Mouse (Mus musculus): ENCODE results near the gene Xndc1. TPM values are rescaled to one million over a fixed set of nuclear protein-coding genes. Genes with fewer than 3 reads are reported as not detected.

Gene Xndc1
- 2.4 and 3.1 TPM in 2 replicates for polyA plus RNA-seq (2021; fragmentation: Nextera tagmentation)
- long read RNA-seq, experiment 1, partial matches to known transcripts, result 1 of 3 reads
- long read RNA-seq, experiment 1, other reads (novel, unspliced or antisense), result 2 of 3 reads
- long read RNA-seq, experiment 2, transcript Xndc1-201 (11 exons, 2,298 nt), result major isoform, 6 of 30 reads
- long read RNA-seq, experiment 2, partial matches to known transcripts, result 5 of 30 reads
- long read RNA-seq, experiment 2, other reads (novel, unspliced or antisense), result 18 of 30 reads

DNA sequence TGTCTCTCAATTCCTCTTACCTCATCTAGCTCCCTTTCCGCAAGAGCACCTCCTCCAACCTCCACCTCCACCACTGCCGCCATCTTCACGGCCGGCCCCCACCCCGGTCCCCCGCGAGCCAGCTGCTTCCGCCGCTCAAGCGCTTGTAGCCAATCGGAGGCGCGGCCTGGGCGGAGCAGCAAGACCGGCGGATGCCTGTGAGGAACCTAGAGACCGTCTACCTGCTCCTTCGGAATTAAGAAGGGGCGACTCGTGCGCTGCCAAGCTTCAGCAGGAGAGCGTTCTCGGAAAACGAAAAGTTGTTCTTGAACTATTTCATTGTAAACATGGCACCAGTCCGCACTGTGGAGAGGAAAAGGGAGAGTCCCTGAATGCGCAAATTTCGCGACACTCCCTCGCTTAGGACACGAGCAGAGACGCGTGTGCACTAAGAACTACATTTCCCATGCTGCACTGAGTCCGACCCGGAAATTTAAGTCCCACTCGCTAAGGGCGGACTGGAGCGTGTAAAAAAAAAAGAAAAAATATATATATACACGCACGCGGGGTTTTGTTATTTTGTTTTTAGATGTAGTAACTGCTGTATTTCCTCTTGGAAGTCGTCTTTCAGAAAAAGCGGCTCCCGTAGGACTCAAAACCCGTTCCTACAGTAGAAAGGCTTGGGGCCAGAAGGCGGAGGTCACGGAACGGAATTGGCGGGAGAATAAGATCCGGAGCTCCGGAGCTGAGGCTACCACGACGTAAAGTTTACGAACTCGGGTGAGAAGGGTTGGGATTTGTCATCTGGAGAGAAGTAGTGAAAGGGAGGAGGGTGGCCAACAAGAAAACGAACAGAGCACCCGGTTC, at the start of gene Xndc1, which contains the start of the genes Rnf121 and Xntrpc:
TSS of gene Xndc1 (plus strand) at position 466 of the 846 bp plus-strand sequence.
TSS of gene Rnf121 (minus strand) at position 424 of the 846 bp plus-strand sequence.
TSS of gene Xntrpc (plus strand) at position 668 of the 846 bp plus-strand sequence.

DNA sequence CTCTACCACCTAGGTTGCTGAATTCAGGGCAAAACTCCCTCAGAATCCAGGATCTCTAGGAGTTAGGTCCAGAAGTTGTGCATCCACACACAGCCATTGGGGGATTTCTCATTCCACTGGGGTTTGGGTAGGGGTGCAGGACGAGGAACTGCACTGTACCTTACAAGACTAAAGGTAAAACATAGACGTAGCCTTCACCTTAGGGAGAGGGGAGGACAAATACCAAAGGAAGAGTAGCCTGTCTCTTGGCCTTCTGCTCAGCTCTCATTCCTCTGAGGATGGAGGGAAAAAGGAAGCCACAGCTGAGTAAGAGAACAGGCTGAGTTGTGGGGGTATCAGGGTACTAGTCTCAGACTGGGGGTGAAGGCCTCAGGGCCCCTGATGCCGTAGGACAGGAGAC, 46.7 kb upstream of the Xndc1 start, which contains the start of gene Il18bp:
TSS of gene Il18bp (minus strand) at position 101 of the 400 bp plus-strand sequence.

DNA sequence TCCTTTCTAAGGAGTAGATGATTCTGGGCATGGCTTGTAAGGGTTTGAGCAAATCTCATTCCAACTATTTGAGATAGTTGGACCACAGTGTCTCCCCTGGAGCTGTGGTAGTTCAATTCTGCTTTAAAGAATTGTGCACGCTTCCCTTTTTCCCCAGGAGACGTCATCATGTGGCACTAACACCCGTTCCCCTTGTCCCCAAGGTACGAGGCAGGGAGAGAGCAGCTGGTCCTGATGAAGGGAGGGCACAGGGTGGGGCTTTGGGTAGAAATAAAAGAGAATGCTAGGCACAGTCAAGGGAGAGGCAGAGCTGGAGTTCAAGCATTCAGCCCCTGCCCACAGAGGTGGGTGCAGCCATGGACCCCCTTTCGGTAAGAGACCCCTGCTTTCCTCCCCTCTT, 17.5 kb downstream of the Xndc1 start, which contains the start of gene Trpc2:
TSS of gene Trpc2 (plus strand) at position 301 of the 400 bp plus-strand sequence.

GRCm38 (mm10) chr7:102101487-102101886, 36.2 kb downstream of the Xndc1 start, which contains the start of gene Art1:
TSS of gene Art1 (plus strand) at chr7:102101743.

GRCm38 (mm10) chr7:102109171-102109570, 43.9 kb downstream of the Xndc1 start, which contains the start of gene Art5:
TSS of gene Art5 (minus strand) at chr7:102109489.

GRCm38 (mm10) chr7:102116579-102117331, 51.4 kb downstream of the Xndc1 start, which contains the start of gene Chrna10:
TSS of gene Chrna10 (minus strand) at chr7:102116828.

Other genes with a start within 250 kb of the Xndc1 start
- not detected in 2 replicates for gene Phox2a, start 247.2 kb upstream of the Xndc1 start, polyA plus RNA-seq (2021; fragmentation: Nextera tagmentation)
- gene Inppl1, start 227.3 kb upstream of the Xndc1 start, polyA plus RNA-seq (2021; fragmentation: Nextera tagmentation), result 2.2 and 2.9 TPM in 2 replicates
- gene Folr2, start 208.3 kb upstream of the Xndc1 start, polyA plus RNA-seq (2021; fragmentation: Nextera tagmentation), result 0.78 and 0.93 TPM in 2 replicates
- gene Anapc15, start 201.8 kb upstream of the Xndc1 start, polyA plus RNA-seq (2021; fragmentation: Nextera tagmentation), result 26.6 and 27.6 TPM in 2 replicates
- 7.6 and 132 TPM in 2 replicates for gene Folr1, start 194.7 kb upstream of the Xndc1 start, polyA plus RNA-seq (2021; fragmentation: Nextera tagmentation)
- gene Lamtor1, start 159.6 kb upstream of the Xndc1 start, polyA plus RNA-seq (2021; fragmentation: Nextera tagmentation), result 224 and 235 TPM in 2 replicates
- gene Tomt, start 159.2 kb upstream of the Xndc1 start, polyA plus RNA-seq (2021; fragmentation: Nextera tagmentation), result not detected in 2 replicates
- 13.0 and 24.4 TPM in 2 replicates for gene Lrrc51, start 131.6 kb upstream of the Xndc1 start, polyA plus RNA-seq (2021; fragmentation: Nextera tagmentation)
- 25.8 and 31.2 TPM in 2 replicates for gene Numa1, start 131.4 kb upstream of the Xndc1 start, polyA plus RNA-seq (2021; fragmentation: Nextera tagmentation)
- 0.60 and 1.5 TPM in 2 replicates for gene Il18bp, start 46.8 kb upstream of the Xndc1 start, polyA plus RNA-seq (2021; fragmentation: Nextera tagmentation)
- 18.0 and 19.2 TPM in 2 replicates for gene Rnf121, start within 50 bp of the Xndc1 start, polyA plus RNA-seq (2021; fragmentation: Nextera tagmentation)
- gene Xntrpc, start 202 bp downstream of the Xndc1 start, polyA plus RNA-seq (2021; fragmentation: Nextera tagmentation), result 0.09 and 0.13 TPM in 2 replicates
- gene Trpc2, start 17.6 kb downstream of the Xndc1 start, polyA plus RNA-seq (2021; fragmentation: Nextera tagmentation), result not detected in 2 replicates
- 0.10 and 0.11 TPM in 2 replicates for gene Art1, start 36.2 kb downstream of the Xndc1 start, polyA plus RNA-seq (2021; fragmentation: Nextera tagmentation)
- gene Art5, start 44.0 kb downstream of the Xndc1 start, polyA plus RNA-seq (2021; fragmentation: Nextera tagmentation), result not detected in 2 replicates
- 0.05 and 0.21 TPM in 2 replicates for gene Chrna10, start 51.3 kb downstream of the Xndc1 start, polyA plus RNA-seq (2021; fragmentation: Nextera tagmentation)
- 6.2 and 9.5 TPM in 2 replicates for gene Nup98, start 144.7 kb downstream of the Xndc1 start, polyA plus RNA-seq (2021; fragmentation: Nextera tagmentation)
- 29.1 and 29.3 TPM in 2 replicates for gene Pgap2, start 144.7 kb downstream of the Xndc1 start, polyA plus RNA-seq (2021; fragmentation: Nextera tagmentation)
- 33.4 and 47.7 TPM in 2 replicates for gene Rhog, start 190.5 kb downstream of the Xndc1 start, polyA plus RNA-seq (2021; fragmentation: Nextera tagmentation)
- gene Stim1, start 202.3 kb downstream of the Xndc1 start, polyA plus RNA-seq (2021; fragmentation: Nextera tagmentation), result 20.4 TPM in 2 replicates

All from layer of hippocampus, adult 6 months (tissue).